Mouse (Mus musculus) neutrophil, adult 83 days (primary cell): ENCODE measurements around the gene Calm2. TPM values are rescaled to one million over a fixed set of nuclear protein-coding genes. Genes with fewer than 3 reads are reported as not detected.

Source experiments
- total RNA-seq, 2 experiments: library from RNA; stranded (reverse); gene quantifications; one replicate each; pipeline ENCODE4 v1.2.4; 2023

Calm2 gene
- 100 to 1,000 TPM; 416 to 441 TPM for total RNA-seq

DNA sequence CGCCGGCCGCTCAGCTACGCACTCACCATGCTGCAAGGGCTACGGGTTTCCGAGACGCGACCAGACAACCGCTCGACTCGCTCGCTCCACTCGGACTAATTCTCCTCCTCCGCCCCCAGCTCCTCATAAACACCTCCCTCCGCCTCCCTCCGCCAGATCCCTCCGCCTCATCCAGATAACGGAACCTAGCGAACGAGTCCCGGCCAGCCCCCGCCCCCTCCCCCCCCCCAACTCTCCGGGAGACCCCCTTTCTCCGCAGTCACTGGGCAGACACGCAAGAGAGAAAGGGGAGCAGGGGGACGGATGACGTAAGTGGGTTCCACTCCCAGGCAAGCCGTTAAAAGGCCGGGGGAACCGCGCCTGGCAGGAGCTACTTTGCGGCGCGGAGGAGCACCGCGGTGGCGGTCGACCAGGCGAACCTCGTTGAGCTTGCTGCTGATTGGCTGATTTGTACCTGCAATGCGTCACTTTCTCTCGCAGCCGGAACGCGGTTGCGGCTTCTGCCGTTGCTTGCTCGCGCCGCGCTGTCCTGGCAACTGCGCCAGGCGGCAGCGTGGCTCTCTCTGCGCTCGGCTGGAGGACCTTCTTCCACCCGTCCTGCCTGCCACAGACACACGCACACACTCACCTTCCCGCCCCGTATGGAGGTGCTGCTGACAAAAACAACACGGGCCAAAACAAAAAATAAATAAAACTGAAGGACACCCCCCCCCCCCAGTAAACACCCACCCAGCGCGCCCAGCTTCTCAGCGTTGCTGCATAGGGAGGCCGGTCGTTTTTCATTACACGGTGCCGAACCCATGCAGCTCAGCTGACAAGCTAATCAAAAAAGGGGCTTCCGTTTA, at the start of gene Calm2:
Gene Calm2 (minus strand): TSS at position 169 of the 845 bp plus-strand sequence.

DNA sequence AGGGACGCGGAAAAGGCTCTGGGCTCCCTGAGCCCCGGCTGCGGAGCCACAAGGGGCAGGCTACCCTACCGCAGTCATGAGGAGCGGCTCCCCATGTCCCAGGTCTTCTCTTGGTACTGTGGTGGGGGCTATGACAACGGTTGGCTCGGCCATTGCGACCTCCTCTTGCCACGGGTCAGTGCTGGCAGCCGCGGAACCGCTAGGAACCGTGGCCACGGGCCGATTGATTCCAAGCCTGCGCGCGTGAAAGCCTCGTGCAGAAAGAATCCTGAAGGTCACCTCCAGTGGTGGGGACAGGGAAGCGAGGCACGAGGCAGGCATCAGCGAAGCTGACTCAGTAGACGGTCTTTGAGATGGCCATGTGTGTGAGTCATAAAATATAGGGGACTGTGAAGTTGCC, 19.2 kb downstream of the Calm2 start, which contains the start of gene Stpg4:
Gene Stpg4 (minus strand): TSS at position 231 of the 400 bp plus-strand sequence.

Other genes with a start within 250 kb of the Calm2 start
- gene Mcfd2, start 181.0 kb downstream of the Calm2 start, total RNA-seq: 10 to 100 TPM; 23.2 to 25.4 TPM
- 100 to 1,000 TPM; 144 to 156 TPM for gene Ttc7, start 164.0 kb downstream of the Calm2 start, total RNA-seq
- gene Stpg4, start 19.2 kb downstream of the Calm2 start, total RNA-seq: 1 to 10 TPM in 1 of 2 experiments, under 1 TPM in 1; 0.84 to 1.3 TPM
- under 1 TPM in 1 of 2 experiments, not detected in 1; 0.68 TPM for gene Epcam, start 189.0 kb upstream of the Calm2 start, total RNA-seq
- 10 to 100 TPM; 14.7 to 17.0 TPM for gene Msh2, start 225.4 kb upstream of the Calm2 start, total RNA-seq